Mouse (Mus musculus) kidney, adult 2 months (tissue): ENCODE measurements around the gene Ppp1r12b. TPM values are rescaled to one million over a fixed set of nuclear protein-coding genes. Genes with fewer than 3 reads are reported as not detected.

Experiments
- DNase-seq: peaks from one replicate; pipeline ENCODE4 v3.0.0; 2021
- H3K27ac ChIP-seq: fragments of 200-500 bp; 2 replicates; pipeline ENCODE4 v1.5.1; 2012; ENCODE audit warnings: low read depth, low read length, control low read depth, inconsistent platforms; ENCODE audit not compliant: insufficient read depth
- H3K27me3 ChIP-seq: fragments of 200-500 bp; replicated peaks from 2 replicates; pipeline ENCODE4 v1.6.1; 2012; ENCODE audit warnings: mild to moderate bottlenecking, moderate library complexity, low read length, inconsistent platforms; ENCODE audit not compliant: control insufficient read depth, insufficient read depth
- H3K36me3 ChIP-seq: fragments of 200-500 bp; 2 replicates; pipeline ENCODE4 v1.6.1; 2012; ENCODE audit warnings: mild to moderate bottlenecking, moderate library complexity, low read length, inconsistent platforms; ENCODE audit not compliant: control insufficient read depth, insufficient read depth
- H3K4me1 ChIP-seq: fragments of 200-500 bp; 2 replicates; pipeline ENCODE4 v1.6.1; 2011; ENCODE audit warnings: low read length; ENCODE audit not compliant: control insufficient read depth, insufficient read depth
- H3K4me3 ChIP-seq: fragments of 200-500 bp; 2 replicates; pipeline ENCODE4 v1.5.1; 2011; ENCODE audit warnings: mild to moderate bottlenecking, low read depth, low read length, control low read depth; ENCODE audit not compliant: insufficient read depth
- CTCF ChIP-seq: fragments of 200-500 bp; conservative IDR thresholded peaks from 2 replicates; pipeline ENCODE4 v1.5.1; 2011; ENCODE audit warnings: low read depth, mild to moderate bottlenecking, control low read depth, low read length, moderate library complexity, mixed read lengths; ENCODE audit not compliant: insufficient read depth, insufficient read length
- POLR2A ChIP-seq: fragments of 200-500 bp; IDR thresholded peaks from one replicate; pipeline ENCODE4 v1.6.1; 2011; ENCODE audit warnings: low read depth, low read length, control low read depth
- WGBS: fragments of 180-500 bp; shearing (Covaris S2); methylation state at CpG from one replicate; pipeline ENCODE4 v1.1.7; 2018; 5-methylcytosine and 5-hydroxymethylcytosine counted together
- polyA plus RNA-seq: library from polyadenylated mRNA; depleted of rRNA; stranded (reverse); fragments of >200 nt; gene quantifications from 2 replicates; pipeline ENCODE4 v1.2.3, GENCODE M21; 2012; rRNA removed

Gene Ppp1r12b
- polyA plus RNA-seq, 1 experiment, result 5.6 TPM

- WGBS, result 75% methylated on average over 5 of the region's 5 CpGs
- TF ChIP-seq CTCF (no peak), POLR2A (no peak)
- no peaks in the 10 kb centered on the region for H3K36me3 ChIP-seq
- H3K4me1 ChIP-seq, result no peaks in the 10 kb centered on the region
- H3K4me3 ChIP-seq, result no peak overlapping the region
- DNase-seq, result no peak
- no peak overlapping the region for H3K27ac ChIP-seq
- 0 out of 2 replicates have a peak, but pooled peaks cover 2% of the 10 kb centered on the region for H3K27me3 ChIP-seq
These were observed 244.1 kb downstream of the Ppp1r12b start for GRCm38 (mm10) chr1:134711653-134712052.

DNA sequence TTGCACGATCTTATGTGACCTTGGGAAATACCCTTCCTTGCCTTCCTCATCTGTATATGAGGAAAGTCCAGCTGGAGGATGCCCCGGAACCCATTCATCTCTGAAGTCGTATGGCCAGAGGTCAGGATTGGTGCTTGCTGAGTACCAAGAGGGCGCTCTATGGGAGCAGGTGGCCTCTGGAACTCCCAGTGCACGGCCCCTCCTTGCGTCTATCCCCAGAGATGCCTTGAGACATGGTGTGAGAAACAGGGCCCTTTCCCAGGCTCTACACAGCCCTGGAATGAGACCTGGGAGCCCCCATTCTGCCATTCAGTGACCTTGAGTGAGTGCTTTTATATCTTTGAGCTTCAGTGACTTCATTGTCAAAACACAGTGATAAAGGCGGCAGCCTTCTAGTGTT, 244.7 kb downstream of the Ppp1r12b start:
- TF ChIP-seq CTCF (no peak), POLR2A (no peak)
- Histone ChIP-seq H3K4me1 (no peaks in the 10 kb centered on the region), H3K27me3 (0 out of 2 replicates have a peak, but pooled peaks cover 2% of the 10 kb centered on the region), H3K4me3 (no peak overlapping the region), H3K27ac (no peak overlapping the region), H3K36me3 (no peaks in the 10 kb centered on the region)
- DNase-seq, result no peak
- WGBS, result 71% methylated on average over 7 of the region's 7 CpGs

GRCm38 (mm10) chr1:134709411-134710306, 246.1 kb downstream of the Ppp1r12b start:
- Histone ChIP-seq H3K27me3 (0 out of 2 replicates have a peak, but pooled peaks cover 2% of the 10 kb centered on the region), H3K36me3 (no peaks in the 10 kb centered on the region), H3K27ac (no peak overlapping the region), H3K4me1 (no peaks in the 10 kb centered on the region), H3K4me3 (no peak overlapping the region)
- WGBS, result 21% methylated on average over 26 of the region's 26 CpGs
- DNase-seq, result no peak
- TF ChIP-seq CTCF, result no peak
- TF ChIP-seq POLR2A, result no peak

- Histone ChIP-seq H3K27me3 (0 out of 2 replicates have a peak, but pooled peaks cover 2% of the 10 kb centered on the region), H3K27ac (no peak overlapping the region), H3K4me3 (no peak overlapping the region), H3K36me3 (no peaks in the 10 kb centered on the region), H3K4me1 (no peaks in the 10 kb centered on the region)
- TF ChIP-seq POLR2A (no peak), CTCF (no peak)
- no peak for DNase-seq
- 1% methylated on average over 46 of the region's 46 CpGs for WGBS
These were observed 246.8 kb downstream of the Ppp1r12b start for GRCm38 (mm10) chr1:134708801-134709385.

DNA sequence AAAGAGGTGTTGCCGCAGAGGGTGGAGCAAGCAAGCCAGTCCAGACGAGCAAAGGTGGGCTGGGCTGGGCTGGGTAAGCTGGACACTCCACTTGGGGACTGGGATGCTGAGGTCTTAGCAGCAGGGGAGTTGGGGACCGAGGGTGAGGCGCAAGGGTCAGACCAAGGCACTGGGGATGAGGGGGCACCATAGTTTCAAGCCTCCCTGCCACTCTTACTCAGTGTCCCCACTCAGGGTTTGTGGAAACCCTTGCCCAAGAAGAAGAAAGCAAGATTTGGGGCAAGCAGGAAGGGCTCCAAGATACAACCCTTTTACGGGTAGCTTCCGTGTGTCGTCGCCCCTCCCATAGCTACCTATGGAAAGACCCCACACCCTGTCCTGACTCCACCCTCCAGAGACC, 247.5 kb downstream of the Ppp1r12b start:
- no peak overlapping the region for H3K4me3 ChIP-seq
- DNase-seq, result no peak
- 41% methylated on average over 8 of the region's 8 CpGs for WGBS
- H3K27ac ChIP-seq, result no peak overlapping the region
- H3K36me3 ChIP-seq, result no peaks in the 10 kb centered on the region
- H3K4me1 ChIP-seq, result no peaks in the 10 kb centered on the region
- no peak for TF ChIP-seq CTCF
- no peak for TF ChIP-seq POLR2A
- H3K27me3 ChIP-seq, result 0 out of 2 replicates have a peak, but pooled peaks cover 2% of the 10 kb centered on the region

- 88% methylated on average over 3 of the region's 3 CpGs for WGBS
- H3K4me1 ChIP-seq, result no peaks in the 10 kb centered on the region
- H3K27me3 ChIP-seq, result 0 out of 2 replicates have a peak, but pooled peaks cover 2% of the 10 kb centered on the region
- no peak for DNase-seq
- no peak overlapping the region for H3K4me3 ChIP-seq
- H3K36me3 ChIP-seq, result no peaks in the 10 kb centered on the region
- no peak overlapping the region for H3K27ac ChIP-seq
- TF ChIP-seq CTCF (no peak), POLR2A (no peak)
These were observed 248.2 kb downstream of the Ppp1r12b start for GRCm38 (mm10) chr1:134707516-134707915.

DNA sequence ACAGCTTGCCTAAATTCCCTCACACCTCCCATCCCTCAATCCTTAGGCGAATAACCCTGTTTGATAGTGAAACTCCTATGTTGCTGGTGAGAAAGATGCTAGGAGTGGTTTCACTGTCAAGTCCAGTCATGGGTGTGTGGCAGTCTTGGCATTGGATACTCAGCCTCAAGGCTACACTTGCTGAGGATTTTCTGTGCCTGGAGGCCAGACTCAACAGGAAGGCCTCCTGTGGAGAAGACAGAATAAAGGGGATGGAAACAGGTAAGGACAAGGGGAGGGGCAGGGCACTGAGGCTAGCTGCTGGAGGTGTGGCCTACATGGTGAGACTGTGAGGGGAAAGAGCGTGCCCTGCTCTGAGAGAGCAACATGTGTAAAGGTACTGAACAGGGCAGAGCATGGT, 249.2 kb downstream of the Ppp1r12b start:
- no peak for DNase-seq
- H3K36me3 ChIP-seq, result no peaks in the 10 kb centered on the region
- 91% methylated on average over 2 of the region's 2 CpGs for WGBS
- TF ChIP-seq CTCF (no peak), POLR2A (no peak)
- no peaks in the 10 kb centered on the region for H3K4me1 ChIP-seq
- H3K4me3 ChIP-seq, result no peak overlapping the region
- H3K27ac ChIP-seq, result no peak overlapping the region
- H3K27me3 ChIP-seq, result 0 out of 2 replicates have a peak, but pooled peaks cover 2% of the 10 kb centered on the region

Other genes starting within 250 kb of the Ppp1r12b start
- 0.61 and 0.83 TPM in 2 replicates for gene Ube2t, start 6.6 kb upstream of the Ppp1r12b start, polyA plus RNA-seq
- gene Lgr6, start 149.3 kb upstream of the Ppp1r12b start, polyA plus RNA-seq, result 0.42 and 0.75 TPM in 2 replicates
- gene Ptpn7, start 176.8 kb upstream of the Ppp1r12b start, polyA plus RNA-seq, result 0.73 and 2.5 TPM in 2 replicates
- 95.2 and 107 TPM in 2 replicates for gene Arl8a, start 190.9 kb upstream of the Ppp1r12b start, polyA plus RNA-seq
- gene Gpr37l1, start 211.7 kb upstream of the Ppp1r12b start, polyA plus RNA-seq, result 0.75 and 0.98 TPM in 2 replicates